Mouse (Mus musculus): Measurements from ENCODE around the gene Dpp6.

The Dpp6 gene

DNA sequence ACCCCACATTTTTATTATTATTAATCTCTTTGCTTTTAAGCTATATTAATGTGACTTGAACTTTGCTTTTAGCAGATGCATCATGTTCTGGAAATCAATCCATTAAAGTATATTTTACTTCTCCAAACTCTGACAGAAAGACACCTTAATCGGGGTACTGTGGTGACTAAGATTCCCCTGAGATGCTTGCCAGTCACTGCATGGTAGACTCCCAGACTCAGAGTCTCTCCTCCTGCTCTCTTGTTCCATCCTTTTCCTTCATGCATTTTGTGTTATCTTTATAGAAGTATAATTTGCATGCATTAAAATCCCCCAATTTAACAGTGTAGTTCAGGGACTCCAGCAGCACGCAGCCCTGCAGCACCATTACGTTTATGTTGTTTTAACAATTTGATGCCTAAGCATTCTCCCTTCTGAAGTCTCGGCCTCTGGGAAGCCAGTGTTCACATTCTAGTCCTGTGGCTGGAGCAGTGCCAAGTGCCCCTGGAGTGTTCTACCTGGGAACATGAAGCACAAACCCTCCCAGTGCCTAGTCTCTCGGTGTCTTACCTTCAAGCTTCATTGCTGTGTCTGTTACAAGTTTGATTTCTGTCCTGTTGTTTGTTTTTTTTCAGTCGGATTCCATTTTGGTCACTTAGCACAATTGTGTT is 153.1 kb downstream of the Dpp6 start:
- no peak for DNase-seq (ENCODE audit: low spot score)

DNA sequence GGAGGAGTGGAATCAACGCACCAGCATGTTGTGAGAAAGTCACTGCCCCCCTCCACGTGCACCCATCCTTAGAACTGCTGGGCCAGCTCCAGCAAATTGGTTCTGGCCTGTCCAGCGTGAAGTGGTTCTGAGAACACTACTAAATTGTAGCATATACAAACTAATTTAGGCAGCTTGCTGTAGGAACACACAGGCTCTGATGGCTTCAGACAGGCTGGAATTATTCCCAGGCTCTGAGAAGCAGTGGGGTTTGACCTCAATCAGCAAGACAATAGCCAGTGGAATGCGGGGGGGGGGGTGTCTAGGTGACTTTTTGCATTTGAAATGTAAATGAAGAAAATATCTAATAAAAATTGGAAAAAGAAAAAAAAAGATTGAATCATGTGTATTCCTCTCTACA is 156.2 kb downstream of the Dpp6 start:
- no peak for DNase-seq (ENCODE audit: low spot score)

DNA sequence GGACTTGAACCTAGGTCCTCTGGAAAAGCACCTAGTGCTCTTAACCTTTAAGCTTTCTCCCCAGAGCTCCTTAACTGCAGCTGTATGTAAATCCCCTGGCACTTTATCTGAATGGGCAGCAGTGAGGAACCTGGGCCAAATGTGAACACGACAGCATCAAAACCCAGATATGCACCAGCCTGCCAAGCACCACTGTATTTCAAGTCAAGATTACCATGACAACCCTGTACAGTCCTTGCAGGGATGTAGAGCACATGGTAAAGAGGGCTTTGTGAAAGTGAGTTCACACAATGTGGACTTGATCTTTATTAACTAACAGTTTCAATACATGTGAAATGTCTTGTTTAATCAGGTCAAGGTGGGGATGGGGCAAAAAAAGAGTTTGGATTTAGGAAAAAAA is 162.3 kb downstream of the Dpp6 start:
- no peak for DNase-seq (ENCODE audit: low spot score)

DNA sequence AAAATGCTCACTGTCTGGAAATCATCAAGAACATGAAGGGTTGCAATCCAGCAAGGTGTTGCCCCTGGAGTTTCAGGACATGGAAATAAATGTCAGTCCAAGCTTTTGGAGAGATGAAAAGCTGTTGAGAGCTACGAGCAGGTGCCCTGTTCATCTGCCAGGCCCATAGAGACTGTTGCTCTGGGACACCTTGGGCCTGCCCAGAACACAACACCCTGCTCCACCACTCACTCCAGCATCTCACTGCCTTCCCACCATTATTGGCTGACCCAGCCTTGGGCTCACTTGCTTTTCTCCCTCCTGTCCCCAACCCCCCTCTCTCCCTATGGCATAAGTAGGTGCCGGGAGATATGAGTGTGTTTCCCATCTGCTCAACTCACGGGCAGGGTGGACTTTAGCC is 162.8 kb downstream of the Dpp6 start:
- DNase-seq (ENCODE audit: low spot score): no peak

DNA sequence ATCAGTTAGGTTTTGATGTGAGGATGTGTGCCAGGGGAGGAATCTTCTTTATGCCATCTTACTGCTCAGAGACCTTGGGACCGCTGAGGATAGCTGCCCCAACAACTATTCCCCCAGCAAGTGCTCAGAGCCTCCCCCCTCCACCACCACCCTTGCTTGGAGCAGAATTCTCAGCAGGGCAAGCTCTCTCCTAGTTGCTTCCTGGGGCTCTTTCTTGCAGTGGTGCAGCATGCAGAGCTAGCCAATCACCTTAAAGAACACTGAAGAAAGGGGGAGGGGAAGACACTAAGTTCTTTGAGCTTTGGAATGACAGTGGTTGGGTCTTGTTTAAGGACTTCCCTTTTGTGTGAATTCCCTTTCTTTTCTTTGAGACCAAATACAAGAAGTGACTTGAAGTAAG is 168.1 kb downstream of the Dpp6 start:
- no peak for DNase-seq (ENCODE audit: low spot score)

DNA sequence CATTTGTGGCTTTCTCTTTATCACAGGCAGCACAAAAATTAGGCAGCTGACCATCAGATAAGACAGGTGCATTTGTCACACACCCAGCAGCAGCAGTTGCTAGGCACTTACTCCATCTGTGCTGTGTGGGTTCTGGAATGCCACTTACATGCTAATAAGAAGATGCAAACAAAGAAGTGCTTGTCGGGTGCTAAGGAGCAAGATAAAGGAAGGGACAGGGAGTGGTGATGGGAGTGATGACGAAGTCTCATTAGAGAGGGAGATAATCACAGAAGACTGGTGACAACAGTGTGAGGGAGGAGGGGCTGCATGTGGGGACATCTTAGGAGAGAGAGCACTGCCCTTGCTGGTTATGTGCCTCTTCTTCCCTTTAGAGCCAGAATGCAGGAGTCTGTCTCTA is 174.6 kb downstream of the Dpp6 start:
- no peak for DNase-seq (ENCODE audit: low spot score)

DNA sequence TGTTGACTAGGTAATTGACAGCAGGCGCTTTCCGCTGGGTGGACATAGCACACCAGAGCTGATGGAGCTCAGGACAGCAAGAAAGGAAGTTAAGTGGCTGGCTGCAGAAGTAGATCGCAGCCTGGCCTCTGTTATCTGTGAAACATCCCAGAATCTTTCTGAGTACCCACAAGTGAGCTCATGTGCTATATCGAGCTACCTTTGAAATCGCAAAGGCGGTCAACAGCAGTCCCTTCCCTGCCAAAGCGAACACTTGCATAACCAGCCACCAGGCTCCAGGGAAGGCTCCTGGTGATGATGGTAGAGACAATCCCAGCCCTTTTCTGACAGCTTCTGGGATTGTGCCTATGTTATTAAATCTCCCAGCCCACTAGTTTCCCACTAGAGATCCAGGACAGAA is 186.5 kb downstream of the Dpp6 start:
- no peak for DNase-seq (ENCODE audit: low spot score)

DNA sequence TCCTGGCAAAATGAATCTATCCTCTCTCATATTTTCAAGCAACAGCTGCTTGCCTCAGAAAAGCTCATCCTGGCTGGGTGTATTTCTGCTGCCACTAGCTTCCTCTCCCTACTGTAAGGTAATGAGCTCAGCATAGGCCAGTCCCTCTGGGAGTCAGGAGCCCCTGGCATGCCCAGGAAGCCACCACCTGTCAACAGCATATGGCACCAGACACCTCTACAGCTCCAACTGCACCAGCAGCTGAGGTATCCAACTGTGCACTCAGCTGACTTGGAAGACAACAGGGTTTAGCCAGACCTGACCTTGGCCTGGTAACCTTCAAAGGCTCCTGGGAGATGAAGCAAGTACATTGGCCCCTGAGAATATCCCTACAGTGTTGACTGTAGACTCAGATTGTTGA is 192.2 kb downstream of the Dpp6 start:
- no peak for DNase-seq (ENCODE audit: low spot score)

DNA sequence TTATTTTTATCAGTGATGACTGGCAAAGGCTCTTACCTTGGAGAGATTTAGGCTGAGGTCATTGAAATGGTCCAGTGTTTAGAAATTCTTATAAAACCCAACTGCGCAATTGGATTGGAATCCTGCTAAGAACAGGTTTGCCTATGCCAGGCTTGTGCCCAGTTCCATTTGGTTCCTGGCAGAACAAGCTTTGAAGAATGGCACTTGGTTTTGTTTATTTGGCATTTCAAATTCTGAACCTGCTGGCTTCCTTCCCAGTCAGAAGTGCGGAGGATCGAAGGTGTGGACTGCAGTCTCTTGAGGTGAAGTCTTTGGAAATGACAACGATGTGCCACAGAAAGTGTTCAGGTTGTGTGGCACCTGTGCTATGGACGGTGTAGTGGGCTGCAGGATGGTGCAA is 193.6 kb downstream of the Dpp6 start:
- DNase-seq (ENCODE audit: low spot score): no peak

DNA sequence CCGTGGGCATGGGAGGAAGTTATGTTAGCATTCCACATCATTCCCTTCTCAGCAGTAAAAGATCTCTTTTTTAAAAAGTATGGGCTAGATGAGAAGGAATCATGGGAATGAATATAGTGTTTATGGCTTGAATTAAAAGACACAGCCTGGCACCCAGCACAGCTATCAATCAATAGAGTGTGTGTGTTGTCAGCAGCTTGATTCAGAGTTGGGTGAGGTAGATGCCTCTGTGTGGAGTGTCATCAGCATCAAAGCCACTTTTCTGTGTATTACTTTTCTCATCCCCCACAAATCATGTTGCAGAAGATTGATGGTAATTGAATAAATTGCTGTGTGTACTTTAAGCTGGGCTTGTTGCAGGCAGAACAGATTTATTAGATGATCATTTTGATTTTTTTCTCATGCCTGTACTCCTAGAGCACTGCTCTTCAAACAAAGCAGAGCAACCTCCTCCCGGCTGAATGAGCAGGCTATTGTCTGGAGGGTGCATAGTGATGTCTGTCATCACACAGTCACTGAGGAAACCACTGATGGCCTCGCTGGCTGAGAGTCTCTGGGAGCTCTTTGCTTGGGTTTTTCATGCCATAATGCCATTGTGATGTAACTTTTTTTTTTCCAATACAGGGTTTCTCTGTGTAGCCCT is 201.4 kb downstream of the Dpp6 start:
- DNase-seq (ENCODE audit: low spot score): no peak

DNA sequence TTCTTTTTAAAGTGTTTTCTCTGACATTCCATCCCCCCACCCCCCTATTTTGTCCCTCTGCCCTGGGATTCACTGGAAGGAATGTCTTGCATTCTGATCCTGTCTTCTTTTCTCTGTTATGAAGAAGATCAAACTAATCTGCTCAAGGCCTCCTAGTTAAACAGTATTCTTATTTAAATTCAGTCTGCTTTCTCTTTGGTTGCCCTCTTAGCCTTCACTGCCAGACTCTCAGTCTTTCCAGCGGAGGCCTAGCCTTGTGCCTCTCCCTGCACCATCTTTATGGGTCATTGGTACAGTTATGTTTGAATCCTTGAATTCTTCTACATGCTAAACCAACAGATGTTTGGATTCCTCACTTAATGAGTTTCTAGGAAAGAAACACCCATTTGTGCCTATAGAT is 211.6 kb downstream of the Dpp6 start:
- no peak for DNase-seq (ENCODE audit: low spot score)

DNA sequence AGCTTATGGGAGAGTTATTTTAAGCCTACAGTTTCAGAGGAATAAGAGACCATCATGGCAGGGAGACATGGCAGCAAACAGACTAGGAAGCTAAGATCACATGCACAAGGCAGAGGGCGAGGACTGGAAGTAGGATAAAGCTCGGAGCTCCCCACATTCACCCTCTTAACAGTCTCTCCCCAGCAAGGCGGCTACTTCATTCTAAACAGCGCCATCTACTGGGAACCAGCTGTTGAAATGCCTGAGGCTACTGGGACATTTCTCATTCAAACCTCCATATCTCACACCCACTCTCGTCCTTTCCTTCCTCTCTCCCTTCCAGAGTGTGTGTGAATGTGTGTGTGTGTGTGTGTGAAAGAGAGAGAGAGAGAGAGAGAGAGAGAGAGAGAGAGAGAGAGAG is 212.8 kb downstream of the Dpp6 start:
- DNase-seq (ENCODE audit: low spot score): no peak

DNA sequence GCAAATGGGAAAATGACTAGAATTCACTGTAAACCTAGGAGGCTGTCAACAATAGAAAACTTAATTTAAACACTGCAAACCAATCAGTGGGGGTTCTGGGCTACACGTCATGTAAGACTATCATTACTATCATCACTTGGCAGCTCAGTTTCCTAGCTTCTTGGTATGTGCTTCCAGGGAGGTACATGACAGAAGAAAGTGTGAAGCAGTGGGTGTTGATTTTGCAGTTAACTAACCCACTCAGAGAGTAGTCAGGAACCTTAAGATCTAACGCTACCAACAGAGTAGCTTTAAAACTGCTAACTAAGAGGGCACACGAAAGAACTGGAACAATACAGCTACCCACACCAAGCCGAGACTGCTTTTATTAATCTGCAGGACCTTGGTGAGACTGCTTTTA is 217.9 kb downstream of the Dpp6 start:
- DNase-seq (ENCODE audit: low spot score): no peak

DNA sequence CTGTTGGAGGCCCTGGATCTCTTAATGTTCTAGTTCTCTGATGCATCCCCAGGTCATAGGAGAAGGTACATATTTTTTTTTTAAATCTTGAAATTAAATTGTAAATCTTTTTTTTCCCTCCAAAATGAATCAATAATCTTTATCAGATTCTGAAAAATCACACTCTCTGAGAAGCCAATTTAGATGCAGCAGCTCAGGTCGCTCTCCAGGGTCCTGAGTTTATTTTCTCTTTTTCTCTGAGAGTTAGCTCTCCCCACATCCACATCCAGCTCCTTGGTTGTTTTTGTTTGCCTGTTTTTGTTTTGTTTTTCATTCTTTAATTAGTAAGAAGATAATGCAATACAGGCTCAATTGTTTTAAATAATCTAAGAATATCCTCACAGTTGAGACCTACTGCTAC is 218.3 kb downstream of the Dpp6 start:
- no peak for DNase-seq (ENCODE audit: low spot score)

DNA sequence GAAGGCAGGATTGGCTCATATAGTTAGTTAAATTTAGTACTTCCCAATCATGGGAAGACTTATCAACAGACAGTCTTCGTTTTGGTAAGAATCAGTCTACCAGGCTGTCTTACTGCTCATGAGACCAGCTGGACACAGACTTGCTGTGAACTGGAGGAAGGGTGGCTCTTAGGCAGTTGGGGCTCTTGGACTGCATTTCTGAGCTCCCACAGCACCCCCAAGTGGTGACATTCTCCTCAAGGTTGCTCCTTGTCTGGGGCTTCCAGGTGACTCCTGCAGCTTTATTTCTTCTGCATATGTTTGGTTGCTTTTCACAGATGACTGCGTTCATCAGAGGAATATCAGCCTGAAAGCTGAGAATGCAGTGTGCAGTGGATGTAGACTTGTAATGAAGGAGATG is 218.9 kb downstream of the Dpp6 start:
- DNase-seq (ENCODE audit: low spot score): no peak

DNA sequence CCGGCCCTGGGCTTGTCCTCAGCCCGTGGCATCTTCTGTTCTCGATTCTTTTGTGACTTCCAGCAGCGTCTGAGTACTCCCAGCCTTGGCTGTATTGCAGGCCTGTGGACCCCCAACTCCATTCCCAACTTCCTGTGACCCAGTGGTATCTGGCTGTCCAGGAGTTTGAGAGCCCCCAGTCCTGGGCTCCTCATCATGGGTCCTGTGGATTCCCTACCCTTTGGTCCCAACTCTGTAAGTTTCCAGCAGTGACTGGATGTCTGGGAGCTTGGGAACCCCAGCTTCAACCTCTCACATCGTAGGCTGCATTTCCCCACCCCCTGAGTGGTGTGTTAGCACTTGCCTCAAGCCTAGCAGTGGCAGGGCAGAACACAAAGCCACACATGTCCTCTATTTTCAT is 220.8 kb downstream of the Dpp6 start:
- DNase-seq (ENCODE audit: low spot score): no peak

DNA sequence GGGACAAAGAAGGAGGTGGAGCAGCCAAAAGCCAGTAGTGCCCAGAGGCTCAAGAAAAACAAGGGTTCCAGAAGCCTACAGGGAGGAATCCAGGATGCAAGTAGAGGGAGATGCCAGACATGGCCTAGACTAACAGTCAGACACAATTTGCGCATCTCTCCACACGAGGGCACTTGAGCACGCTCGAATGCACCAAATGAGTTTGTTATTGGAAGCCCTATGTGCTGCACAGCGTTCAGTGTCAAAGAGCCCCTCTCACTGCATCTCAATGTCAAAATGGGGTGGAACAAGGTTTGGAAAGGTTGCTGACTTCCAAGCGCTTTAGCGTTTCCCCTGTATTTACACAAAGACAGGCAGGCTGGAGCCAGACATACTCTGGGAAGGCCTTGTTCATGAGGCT is 231.2 kb downstream of the Dpp6 start:
- DNase-seq (ENCODE audit: low spot score): no peak

DNA sequence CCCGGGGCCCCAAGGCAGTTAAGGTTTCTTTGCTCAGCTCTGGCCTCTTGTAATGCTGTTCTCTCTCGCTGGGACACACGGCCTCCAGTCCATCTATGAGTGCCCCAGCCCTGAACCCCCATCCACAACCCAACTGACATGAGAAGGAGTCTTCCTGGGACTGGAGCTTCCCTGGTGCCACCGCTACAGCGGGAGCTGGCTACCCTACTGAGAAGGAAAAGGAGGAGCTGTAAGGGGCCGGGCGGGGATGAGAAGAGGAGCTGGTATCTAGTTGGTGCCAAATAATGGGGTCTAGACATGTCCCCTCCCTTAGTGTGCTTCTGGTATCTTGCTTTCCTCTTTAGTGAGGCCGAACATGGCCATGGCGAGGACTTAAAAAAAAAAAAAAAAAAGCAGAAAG is 231.9 kb downstream of the Dpp6 start:
- DNase-seq (ENCODE audit: low spot score): no peak

DNA sequence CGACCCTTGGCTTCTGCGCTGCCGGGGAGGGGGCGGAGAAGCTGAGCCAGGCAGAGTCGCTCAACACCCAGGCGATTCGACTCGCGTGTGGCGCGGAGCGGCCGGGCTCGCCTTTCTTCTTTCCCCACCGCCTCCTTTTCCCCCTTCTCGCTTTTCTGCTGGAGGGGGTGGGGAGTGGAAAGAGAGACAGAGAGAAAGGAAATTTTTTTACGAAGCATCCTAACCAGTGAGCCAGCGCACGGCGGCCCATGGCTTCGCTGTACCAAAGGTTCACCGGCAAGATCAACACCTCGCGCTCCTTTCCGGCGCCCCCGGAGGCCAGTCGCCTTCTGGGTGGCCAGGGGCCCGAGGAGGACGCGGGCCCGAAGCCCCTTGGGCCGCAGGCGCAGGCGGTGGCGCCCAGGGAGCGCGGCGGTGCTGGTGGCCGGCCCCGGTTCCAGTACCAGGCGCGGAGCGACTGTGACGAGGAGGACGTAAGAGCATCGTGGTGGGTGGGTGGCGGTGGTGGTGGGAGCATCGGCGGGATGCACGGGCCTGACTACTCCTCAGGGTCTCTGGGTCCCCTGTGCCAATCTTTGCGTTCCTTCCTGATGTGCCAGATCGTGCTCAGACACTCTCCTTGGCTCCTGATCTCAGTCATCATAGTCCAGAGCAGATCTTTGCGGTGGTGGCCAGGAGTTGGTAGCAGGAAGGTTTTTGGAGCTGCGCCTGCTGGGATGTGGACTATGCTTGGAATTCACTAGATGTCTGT is 232.5 kb downstream of the Dpp6 start:
- no peak for DNase-seq (ENCODE audit: low spot score)

DNA sequence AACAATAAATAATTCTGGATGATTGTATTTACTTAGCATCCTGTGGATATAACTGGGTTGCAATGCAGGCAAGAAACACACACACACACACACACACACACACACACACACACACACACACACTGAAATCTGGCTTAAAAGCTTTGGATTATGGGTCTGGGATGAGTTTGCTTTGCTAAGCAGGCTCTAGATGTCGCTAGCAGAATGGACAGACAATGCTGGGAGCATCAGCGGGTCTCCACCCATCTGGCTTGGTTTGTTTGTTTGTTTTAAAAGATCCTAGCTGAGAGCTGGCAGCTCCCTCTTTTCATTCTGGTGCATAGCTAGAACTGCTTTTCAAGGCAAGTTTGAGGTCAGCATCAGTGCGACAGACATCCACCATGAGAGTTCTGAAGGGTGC is 234.2 kb downstream of the Dpp6 start:
- no peak for DNase-seq (ENCODE audit: low spot score)

DNA sequence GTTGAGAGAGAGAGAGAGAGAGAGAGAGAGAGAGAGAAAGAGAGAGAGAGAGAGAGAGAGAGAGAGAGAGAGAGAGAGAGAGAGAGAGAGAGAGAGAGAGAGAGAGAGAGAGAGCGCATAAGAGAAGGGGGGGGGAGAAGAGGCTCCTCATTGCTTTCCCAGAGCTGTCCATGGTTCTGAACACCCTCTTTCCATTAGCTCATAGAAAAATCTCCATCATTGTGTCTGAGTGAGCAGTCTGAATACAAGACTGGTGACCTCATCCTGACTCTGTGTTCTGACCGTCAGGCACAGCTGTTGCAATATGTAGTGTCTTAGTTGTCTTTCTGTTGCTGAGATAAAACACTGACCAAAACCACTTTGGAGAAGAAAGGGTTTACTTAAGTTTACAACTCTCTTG is 235.4 kb downstream of the Dpp6 start:
- no peak for DNase-seq (ENCODE audit: low spot score)

DNA sequence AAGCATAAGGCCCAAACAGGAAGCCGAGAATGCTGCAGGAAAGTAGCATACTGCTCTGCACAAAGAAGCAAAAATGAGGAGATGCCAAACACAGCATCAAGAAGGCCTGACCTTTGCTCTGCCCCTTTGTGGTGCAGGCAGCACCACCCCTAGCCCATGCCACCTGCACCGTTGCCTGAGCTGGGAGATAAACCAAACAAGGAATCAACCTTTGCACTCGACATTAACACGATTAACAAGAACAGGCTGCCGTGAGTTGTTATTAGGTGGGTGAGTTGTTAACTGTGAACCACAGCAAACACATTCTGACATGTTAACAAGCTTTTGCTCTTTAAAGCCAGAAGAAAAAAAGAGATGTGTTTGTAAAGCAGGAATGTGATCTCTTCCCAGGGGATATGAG is 239.4 kb downstream of the Dpp6 start:
- no peak for DNase-seq (ENCODE audit: low spot score)

DNA sequence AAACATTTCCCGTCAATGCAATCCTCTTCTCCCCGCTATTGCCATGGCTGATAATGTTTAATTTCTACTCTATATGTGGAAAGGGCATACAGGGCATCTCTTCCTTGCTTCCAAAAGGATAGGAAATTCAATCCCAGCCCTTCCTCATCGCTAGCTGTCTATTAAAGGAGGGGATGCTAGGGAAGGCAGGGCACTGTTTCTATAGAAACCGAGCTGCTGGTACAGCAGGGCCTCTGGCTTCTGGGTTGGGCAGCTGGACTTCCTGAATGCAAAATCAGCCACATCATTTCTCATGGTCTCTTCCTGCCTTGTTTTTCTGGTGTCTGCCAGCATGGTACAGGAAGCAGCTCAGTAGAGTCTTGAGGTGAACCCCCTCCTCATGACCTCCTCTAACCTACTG is 243.1 kb downstream of the Dpp6 start:
- DNase-seq (ENCODE audit: low spot score): no peak

DNA sequence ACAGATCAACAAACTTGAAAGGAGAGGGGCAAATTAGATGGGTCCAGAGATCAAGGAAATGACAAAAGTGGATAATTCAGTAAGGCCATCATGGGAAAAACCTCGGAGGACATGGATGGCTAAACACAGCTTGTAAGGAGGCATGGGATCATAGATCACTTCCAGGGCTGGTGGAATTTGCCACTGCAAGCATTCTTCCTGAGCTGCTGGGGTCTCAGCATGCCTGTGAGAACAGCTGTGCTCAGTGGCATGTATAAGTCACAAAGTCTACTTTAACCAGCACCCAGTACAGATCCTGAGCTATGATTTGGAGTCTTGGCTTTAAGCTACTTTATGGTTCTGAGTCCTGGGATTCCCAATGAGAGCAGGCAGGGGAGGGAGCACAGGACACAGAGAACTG is 246.9 kb downstream of the Dpp6 start:
- no peak for DNase-seq (ENCODE audit: low spot score)

Data from testis, postnatal 14 days (tissue).